Mouse (Mus musculus): ENCODE measurements around the gene Wt1. TPM values are rescaled to one million over a fixed set of nuclear protein-coding genes. Genes with fewer than 3 reads are reported as not detected.

Wt1 gene
- total RNA-seq, 1 experiment from 2014 or later: not detected

GRCm38 (mm10) chr2:105143731-105144130 lies 17.4 kb downstream of the Wt1 start:
- no peak for ATAC-seq (replicated peaks in 1 of 2; ENCODE audit: insufficient read depth in 1 of 2, low FRiP score in 2 of 2, low TSS enrichment in 1 of 2, low read depth in 1 of 2, poor library complexity in 2 of 2, severe bottlenecking in 2 of 2)

GRCm38 (mm10) chr2:105151544-105151943 lies 25.2 kb downstream of the Wt1 start:
- ATAC-seq (replicated peaks in 1 of 2; ENCODE audit: insufficient read depth in 1 of 2, low FRiP score in 2 of 2, low TSS enrichment in 1 of 2, low read depth in 1 of 2, poor library complexity in 2 of 2, severe bottlenecking in 2 of 2): no peak

GRCm38 (mm10) chr2:105153046-105153445 lies 26.7 kb downstream of the Wt1 start:
- no peak for ATAC-seq (replicated peaks in 1 of 2; ENCODE audit: insufficient read depth in 1 of 2, low FRiP score in 2 of 2, low TSS enrichment in 1 of 2, low read depth in 1 of 2, poor library complexity in 2 of 2, severe bottlenecking in 2 of 2)

GRCm38 (mm10) chr2:105160949-105161348 lies 34.6 kb downstream of the Wt1 start:
- no peak for ATAC-seq (replicated peaks in 1 of 2; ENCODE audit: insufficient read depth in 1 of 2, low FRiP score in 2 of 2, low TSS enrichment in 1 of 2, low read depth in 1 of 2, poor library complexity in 2 of 2, severe bottlenecking in 2 of 2)

- no peak for ATAC-seq (replicated peaks in 1 of 2; ENCODE audit: insufficient read depth in 1 of 2, low FRiP score in 2 of 2, low TSS enrichment in 1 of 2, low read depth in 1 of 2, poor library complexity in 2 of 2, severe bottlenecking in 2 of 2)
Observed at GRCm38 (mm10) chr2:105162763-105163162, 36.4 kb downstream of the Wt1 start.

- ATAC-seq (replicated peaks in 1 of 2; ENCODE audit: insufficient read depth in 1 of 2, low FRiP score in 2 of 2, low TSS enrichment in 1 of 2, low read depth in 1 of 2, poor library complexity in 2 of 2, severe bottlenecking in 2 of 2): no peak
Observed at GRCm38 (mm10) chr2:105168137-105168536, 41.8 kb downstream of the Wt1 start.

- ATAC-seq (replicated peaks in 1 of 2; ENCODE audit: insufficient read depth in 1 of 2, low FRiP score in 2 of 2, low TSS enrichment in 1 of 2, low read depth in 1 of 2, poor library complexity in 2 of 2, severe bottlenecking in 2 of 2): no peak
Observed at GRCm38 (mm10) chr2:105174254-105174653, 47.9 kb downstream of the Wt1 start.

GRCm38 (mm10) chr2:105178871-105179270 lies 52.5 kb downstream of the Wt1 start:
- no peak for ATAC-seq (replicated peaks in 1 of 2; ENCODE audit: insufficient read depth in 1 of 2, low FRiP score in 2 of 2, low TSS enrichment in 1 of 2, low read depth in 1 of 2, poor library complexity in 2 of 2, severe bottlenecking in 2 of 2)

- ATAC-seq (replicated peaks in 1 of 2; ENCODE audit: insufficient read depth in 1 of 2, low FRiP score in 2 of 2, low TSS enrichment in 1 of 2, low read depth in 1 of 2, poor library complexity in 2 of 2, severe bottlenecking in 2 of 2): no peak
Observed at GRCm38 (mm10) chr2:105182501-105182900, 56.2 kb downstream of the Wt1 start.

- peak; percentile 63 to 68 for ATAC-seq (replicated peaks in 1 of 2; ENCODE audit: insufficient read depth in 1 of 2, low FRiP score in 2 of 2, low TSS enrichment in 1 of 2, low read depth in 1 of 2, poor library complexity in 2 of 2, severe bottlenecking in 2 of 2)
Observed at GRCm38 (mm10) chr2:105185140-105185539, 58.8 kb downstream of the Wt1 start.

- no peak for ATAC-seq (replicated peaks in 1 of 2; ENCODE audit: insufficient read depth in 1 of 2, low FRiP score in 2 of 2, low TSS enrichment in 1 of 2, low read depth in 1 of 2, poor library complexity in 2 of 2, severe bottlenecking in 2 of 2)
Observed at GRCm38 (mm10) chr2:105185768-105186529, 59.6 kb downstream of the Wt1 start.

- no peak for ATAC-seq (replicated peaks in 1 of 2; ENCODE audit: insufficient read depth in 1 of 2, low FRiP score in 2 of 2, low TSS enrichment in 1 of 2, low read depth in 1 of 2, poor library complexity in 2 of 2, severe bottlenecking in 2 of 2)
Observed at GRCm38 (mm10) chr2:105186591-105186990, 60.3 kb downstream of the Wt1 start.

- peak; percentile 29 to 52; a peak in 1 of 4 replicates for ATAC-seq (replicated peaks in 1 of 2; ENCODE audit: insufficient read depth in 1 of 2, low FRiP score in 2 of 2, low TSS enrichment in 1 of 2, low read depth in 1 of 2, poor library complexity in 2 of 2, severe bottlenecking in 2 of 2)
Observed at GRCm38 (mm10) chr2:105188182-105188581, 61.9 kb downstream of the Wt1 start.

- peak; percentile 42 to 46; a peak in 2 of 4 replicates for ATAC-seq (replicated peaks in 1 of 2; ENCODE audit: insufficient read depth in 1 of 2, low FRiP score in 2 of 2, low TSS enrichment in 1 of 2, low read depth in 1 of 2, poor library complexity in 2 of 2, severe bottlenecking in 2 of 2)
Observed at GRCm38 (mm10) chr2:105189352-105189751, 63.0 kb downstream of the Wt1 start.

- ATAC-seq (replicated peaks in 1 of 2; ENCODE audit: insufficient read depth in 1 of 2, low FRiP score in 2 of 2, low TSS enrichment in 1 of 2, low read depth in 1 of 2, poor library complexity in 2 of 2, severe bottlenecking in 2 of 2): no peak
Observed at GRCm38 (mm10) chr2:105200152-105200551, 73.8 kb downstream of the Wt1 start.

GRCm38 (mm10) chr2:105206563-105207174 lies 80.3 kb downstream of the Wt1 start:
- ATAC-seq (replicated peaks in 1 of 2; ENCODE audit: insufficient read depth in 1 of 2, low FRiP score in 2 of 2, low TSS enrichment in 1 of 2, low read depth in 1 of 2, poor library complexity in 2 of 2, severe bottlenecking in 2 of 2): no peak

- ATAC-seq (replicated peaks in 1 of 2; ENCODE audit: insufficient read depth in 1 of 2, low FRiP score in 2 of 2, low TSS enrichment in 1 of 2, low read depth in 1 of 2, poor library complexity in 2 of 2, severe bottlenecking in 2 of 2): no peak
Observed at GRCm38 (mm10) chr2:105212839-105213238, 86.5 kb downstream of the Wt1 start.

GRCm38 (mm10) chr2:105215914-105216313 lies 89.6 kb downstream of the Wt1 start:
- no peak for ATAC-seq (replicated peaks in 1 of 2; ENCODE audit: insufficient read depth in 1 of 2, low FRiP score in 2 of 2, low TSS enrichment in 1 of 2, low read depth in 1 of 2, poor library complexity in 2 of 2, severe bottlenecking in 2 of 2)

GRCm38 (mm10) chr2:105219229-105219628 lies 92.9 kb downstream of the Wt1 start:
- peak; percentile 15 to 42; a peak in 2 of 4 replicates for ATAC-seq (replicated peaks in 1 of 2; ENCODE audit: insufficient read depth in 1 of 2, low FRiP score in 2 of 2, low TSS enrichment in 1 of 2, low read depth in 1 of 2, poor library complexity in 2 of 2, severe bottlenecking in 2 of 2)

Data from hematopoietic stem cell, adult 5-6 weeks (primary cell).